Mouse (Mus musculus): ENCODE measurements around the gene Glyatl3.

Glyatl3 gene

GRCm38 (mm10) chr17:40914250-40914649 is at the start of gene Glyatl3:
Gene Glyatl3 (minus strand): TSS chr17:40914350.
- no peak for DNase-seq (ENCODE audit: low read depth, low spot score)

GRCm38 (mm10) chr17:40948518-40948917 is 34.4 kb upstream of the Glyatl3 start:
- no peak for DNase-seq (ENCODE audit: low read depth, low spot score)

- DNase-seq (ENCODE audit: low read depth, low spot score) = peak; percentile 96
Observed at GRCm38 (mm10) chr17:40934420-40935231, 20.5 kb upstream of the Glyatl3 start, which contains the start of the genes Mut and Cenpq. Gene Mut (plus strand): TSS chr17:40934685. Gene Cenpq (minus strand): TSS chr17:40935047.

- DNase-seq (ENCODE audit: low read depth, low spot score) = no peak
Observed at GRCm38 (mm10) chr17:40933985-40934384, 19.8 kb upstream of the Glyatl3 start.

GRCm38 (mm10) chr17:40915499-40915898 is 1.3 kb upstream of the Glyatl3 start:
- no peak for DNase-seq (ENCODE audit: low read depth, low spot score)

- DNase-seq (ENCODE audit: low read depth, low spot score) = peak; percentile 1
Observed at GRCm38 (mm10) chr17:40904721-40905154, 9.4 kb downstream of the Glyatl3 start.

GRCm38 (mm10) chr17:40904056-40904597 is 10.0 kb downstream of the Glyatl3 start:
- no peak for DNase-seq (ENCODE audit: low read depth, low spot score)

GRCm38 (mm10) chr17:40903345-40903744 is 10.8 kb downstream of the Glyatl3 start:
- DNase-seq (ENCODE audit: low read depth, low spot score) = no peak

- no peak for DNase-seq (ENCODE audit: low read depth, low spot score)
Observed at GRCm38 (mm10) chr17:40899783-40900363, 14.3 kb downstream of the Glyatl3 start.

- DNase-seq (ENCODE audit: low read depth, low spot score) = peak; percentile 6
Observed at GRCm38 (mm10) chr17:40896863-40897262, 17.3 kb downstream of the Glyatl3 start.

GRCm38 (mm10) chr17:40887849-40888536 is 26.2 kb downstream of the Glyatl3 start:
- no peak for DNase-seq (ENCODE audit: low read depth, low spot score)

GRCm38 (mm10) chr17:40885155-40885554 is 29.0 kb downstream of the Glyatl3 start:
- DNase-seq (ENCODE audit: low read depth, low spot score) = no peak

GRCm38 (mm10) chr17:40882172-40882571 is 32.0 kb downstream of the Glyatl3 start:
- DNase-seq (ENCODE audit: low read depth, low spot score) = no peak

GRCm38 (mm10) chr17:40879924-40880691 is 34.0 kb downstream of the Glyatl3 start, which contains the start of gene 9130008F23Rik:
Gene 9130008F23Rik (minus strand): TSS chr17:40880559.
- DNase-seq (ENCODE audit: low read depth, low spot score) = peak; percentile 9

GRCm38 (mm10) chr17:40879528-40879923 is 34.6 kb downstream of the Glyatl3 start:
- no peak for DNase-seq (ENCODE audit: low read depth, low spot score)

- DNase-seq (ENCODE audit: low read depth, low spot score) = no peak
Observed at GRCm38 (mm10) chr17:40877741-40878140, 36.4 kb downstream of the Glyatl3 start.

GRCm38 (mm10) chr17:40875568-40875967 is 38.6 kb downstream of the Glyatl3 start:
- DNase-seq (ENCODE audit: low read depth, low spot score) = no peak

- DNase-seq (ENCODE audit: low read depth, low spot score) = no peak
Observed at GRCm38 (mm10) chr17:40874701-40875100, 39.4 kb downstream of the Glyatl3 start.

- DNase-seq (ENCODE audit: low read depth, low spot score) = no peak
Observed at GRCm38 (mm10) chr17:40873582-40874011, 40.6 kb downstream of the Glyatl3 start.

- no peak for DNase-seq (ENCODE audit: low read depth, low spot score)
Observed at GRCm38 (mm10) chr17:40872626-40873025, 41.5 kb downstream of the Glyatl3 start.
